Mouse (Mus musculus): ENCODE results near the gene Vps11.
"Not testable (repeated sequence)": the region's sequence is repeated elsewhere in the genome, so short reads cannot be mapped to it uniquely, and the experiment has no call there.

The Vps11 gene

DNA sequence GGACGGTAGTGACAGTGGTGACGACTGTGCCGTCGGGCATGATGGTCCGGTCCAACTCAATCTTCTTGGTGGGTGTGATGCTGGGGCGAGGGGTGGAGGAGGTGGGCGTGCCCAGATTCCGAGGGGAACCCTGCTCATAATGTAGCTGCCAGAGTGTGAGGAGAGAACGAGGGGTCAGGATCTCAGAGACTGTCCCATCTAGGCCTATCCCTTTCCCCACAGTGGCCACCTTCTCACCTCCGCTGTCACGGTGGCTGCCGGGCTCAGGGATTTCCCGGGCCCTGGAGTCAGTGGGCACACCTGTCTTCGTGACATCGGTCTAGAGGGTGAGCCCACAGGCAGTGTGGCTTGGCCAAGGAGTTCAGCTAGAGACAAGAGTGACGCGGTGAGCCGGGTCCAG, 46.6 kb downstream of the Vps11 start:
- DNase-seq (ENCODE audit: low read depth, low spot score), result no peak

DNA sequence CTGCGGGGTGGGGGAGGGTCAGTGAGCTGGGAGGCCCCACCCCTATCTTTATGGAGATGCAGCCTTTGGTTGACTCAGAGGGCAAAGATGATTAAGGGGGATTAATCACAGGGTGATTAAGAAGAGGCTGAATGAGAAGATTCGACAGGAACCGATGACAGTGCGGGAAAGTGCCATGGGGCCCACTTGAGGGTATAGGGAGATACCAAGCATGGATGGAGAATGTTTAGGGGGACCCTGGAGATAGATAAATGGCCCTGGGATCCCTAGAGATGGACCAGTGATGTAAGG, 47.3 kb downstream of the Vps11 start:
- no peak for DNase-seq (ENCODE audit: low read depth, low spot score)

DNA sequence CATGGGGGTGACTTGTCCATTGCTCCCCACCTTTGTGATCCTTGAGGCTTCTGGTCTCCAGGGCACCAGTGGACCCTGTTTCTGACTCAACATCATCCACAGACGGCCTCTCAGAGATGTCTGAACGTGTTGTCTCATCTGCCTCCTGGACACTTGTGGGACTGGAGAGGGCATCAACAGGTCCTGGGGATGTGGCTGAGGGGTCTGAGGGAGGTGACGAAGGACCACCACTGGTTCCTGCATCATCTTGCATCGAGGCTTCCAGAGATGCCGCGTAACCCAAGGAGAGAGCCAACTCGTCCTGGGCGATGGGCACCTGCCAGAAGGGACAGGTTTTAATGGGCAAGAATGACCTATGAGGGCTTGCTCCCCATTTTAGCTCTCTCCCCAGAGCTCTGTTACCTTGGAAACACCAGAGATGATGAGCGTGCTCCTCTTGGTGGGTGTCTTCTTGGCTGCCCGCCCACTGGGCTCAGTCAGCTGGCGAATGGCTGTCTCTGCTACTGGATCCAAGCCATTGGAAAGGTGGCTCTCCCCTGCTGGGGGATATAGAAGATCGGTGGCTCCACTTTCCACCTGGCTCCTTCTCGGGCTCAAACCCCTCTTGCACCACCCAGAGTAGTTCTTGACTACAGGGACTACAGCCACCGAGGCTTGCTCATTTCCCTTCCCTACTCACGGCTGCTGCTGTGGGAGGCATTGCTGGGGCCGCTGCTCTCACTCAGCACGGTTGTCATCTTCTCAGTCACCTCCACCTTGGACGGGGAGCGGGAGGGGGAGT, 47.8 kb downstream of the Vps11 start:
- DNase-seq (ENCODE audit: low read depth, low spot score), result no peak

DNA sequence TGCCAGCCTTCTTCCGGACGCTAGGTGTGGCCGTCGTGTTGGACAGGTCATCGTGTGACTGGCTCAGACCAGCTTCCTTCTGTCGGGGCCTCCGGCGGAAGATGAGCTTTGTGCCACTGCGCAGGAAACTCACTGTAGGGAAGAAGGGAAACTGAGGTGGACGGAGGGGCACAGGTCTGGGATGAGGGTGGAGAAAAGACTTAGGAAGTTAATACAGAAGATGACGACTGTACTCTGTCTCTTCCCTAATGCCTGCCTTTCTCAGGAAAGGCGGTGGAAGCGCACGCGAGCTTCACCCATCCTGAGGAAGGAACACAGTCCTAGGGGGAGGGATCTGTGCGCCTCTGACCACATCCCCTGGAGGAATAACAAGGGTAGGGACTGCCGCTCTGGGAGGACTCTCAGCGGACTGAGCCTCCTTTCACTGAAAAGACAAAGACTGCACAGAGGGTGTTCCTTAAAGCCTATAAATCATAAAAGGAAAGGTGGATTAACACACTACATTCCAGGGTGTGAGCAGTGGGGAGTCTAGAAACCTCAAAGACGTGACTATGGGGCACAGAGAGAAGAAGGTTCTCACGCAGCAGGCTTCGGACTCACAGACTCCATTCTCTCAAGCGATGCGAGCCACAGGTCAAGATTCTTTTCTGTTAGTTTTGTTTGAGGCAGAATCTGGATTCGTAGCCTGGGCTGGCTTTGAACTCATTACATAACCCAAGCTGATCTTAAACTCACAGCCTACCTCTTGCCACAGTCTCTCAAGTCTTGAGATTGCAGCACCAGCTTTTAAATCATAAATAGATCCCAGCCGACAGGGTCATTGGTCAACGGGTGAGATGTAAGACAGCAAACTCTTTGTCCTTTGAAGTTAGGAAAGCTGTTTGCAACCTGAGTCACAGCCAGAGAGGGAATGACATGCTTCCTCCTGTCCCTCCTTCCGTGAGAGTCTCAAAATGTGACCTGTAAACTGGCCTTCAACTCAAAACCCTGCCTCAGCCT, 50.0 kb downstream of the Vps11 start:
- no peak for DNase-seq (ENCODE audit: low read depth, low spot score)

DNA sequence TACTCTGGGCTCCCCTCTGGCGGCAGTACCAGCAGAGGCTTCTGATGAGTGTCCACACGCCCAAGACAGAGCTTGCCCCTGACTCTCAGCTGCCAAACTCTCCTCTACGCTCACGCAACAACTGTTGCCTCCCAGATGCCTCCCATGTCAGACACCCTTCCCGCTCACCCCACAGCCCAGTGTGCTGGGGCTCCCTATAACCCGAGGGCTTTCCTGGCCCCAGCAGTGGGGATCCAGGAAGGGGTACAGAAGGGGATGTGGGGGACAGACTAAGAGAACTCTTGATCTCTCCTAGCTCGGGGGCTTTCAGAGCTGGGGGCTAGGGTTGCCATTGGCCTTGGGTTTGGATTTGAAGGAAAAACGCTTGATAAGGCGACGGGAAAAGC, 50.7 kb downstream of the Vps11 start:
- no peak for DNase-seq (ENCODE audit: low read depth, low spot score)

DNA sequence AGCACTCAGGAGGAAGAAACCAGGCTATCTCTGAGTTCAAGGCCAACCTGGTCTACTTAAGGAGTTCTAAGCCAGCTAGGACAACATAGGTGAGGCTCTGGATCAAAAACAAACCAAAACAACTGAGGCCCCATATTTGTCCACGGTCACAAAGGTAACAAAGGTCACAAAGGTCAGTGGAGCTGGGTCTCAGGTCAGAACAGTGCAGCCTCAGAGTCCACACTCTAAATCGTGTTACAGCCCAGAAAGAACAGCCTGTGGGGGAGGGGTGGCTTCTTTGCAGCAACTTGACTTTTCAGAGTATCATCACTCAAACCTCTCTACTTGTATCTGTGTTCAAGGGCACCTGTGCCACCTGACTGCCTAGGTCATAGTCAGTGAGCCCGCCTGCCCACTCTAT, 51.7 kb downstream of the Vps11 start:
- no peak for DNase-seq (ENCODE audit: low read depth, low spot score)

DNA sequence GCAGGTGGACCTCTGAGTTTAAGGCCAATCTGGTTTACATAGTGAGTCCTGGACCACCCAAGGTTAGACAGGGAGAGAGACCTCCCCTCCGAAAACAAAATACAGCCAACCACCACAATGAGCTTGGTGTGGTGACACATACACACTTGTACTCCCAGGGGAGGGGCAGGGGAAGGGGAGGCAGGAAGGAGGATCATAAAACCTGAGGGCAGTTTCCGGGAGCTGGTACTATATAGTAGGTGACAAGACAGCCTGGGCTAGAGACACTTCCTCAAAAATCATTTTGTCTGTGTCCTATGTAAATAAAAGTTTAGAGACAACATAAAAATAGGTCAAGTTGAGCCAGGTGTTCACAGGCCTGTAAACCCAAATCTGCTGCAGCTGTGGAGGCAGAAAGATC, 54.2 kb downstream of the Vps11 start:
- no peak for DNase-seq (ENCODE audit: low read depth, low spot score)

DNA sequence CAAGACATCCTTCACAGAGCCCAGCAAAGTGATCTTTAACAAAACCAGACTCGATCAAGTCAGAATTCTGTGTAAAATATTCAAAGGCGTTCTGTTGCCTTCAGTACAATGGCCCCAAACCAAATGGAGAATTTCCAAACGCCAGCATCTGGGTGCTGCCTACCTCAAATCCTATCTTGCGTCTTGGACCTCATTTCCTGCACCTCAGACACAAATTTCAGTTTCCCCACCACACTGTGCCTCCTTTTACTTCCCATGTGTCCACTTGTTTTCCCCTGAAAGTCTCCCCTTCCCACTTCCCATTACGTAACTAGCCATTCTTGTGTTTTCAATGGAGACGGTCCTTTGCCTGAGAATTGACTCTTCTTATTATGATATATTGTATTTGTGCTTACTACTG, 54.9 kb downstream of the Vps11 start:
- DNase-seq (ENCODE audit: low read depth, low spot score), result no peak

DNA sequence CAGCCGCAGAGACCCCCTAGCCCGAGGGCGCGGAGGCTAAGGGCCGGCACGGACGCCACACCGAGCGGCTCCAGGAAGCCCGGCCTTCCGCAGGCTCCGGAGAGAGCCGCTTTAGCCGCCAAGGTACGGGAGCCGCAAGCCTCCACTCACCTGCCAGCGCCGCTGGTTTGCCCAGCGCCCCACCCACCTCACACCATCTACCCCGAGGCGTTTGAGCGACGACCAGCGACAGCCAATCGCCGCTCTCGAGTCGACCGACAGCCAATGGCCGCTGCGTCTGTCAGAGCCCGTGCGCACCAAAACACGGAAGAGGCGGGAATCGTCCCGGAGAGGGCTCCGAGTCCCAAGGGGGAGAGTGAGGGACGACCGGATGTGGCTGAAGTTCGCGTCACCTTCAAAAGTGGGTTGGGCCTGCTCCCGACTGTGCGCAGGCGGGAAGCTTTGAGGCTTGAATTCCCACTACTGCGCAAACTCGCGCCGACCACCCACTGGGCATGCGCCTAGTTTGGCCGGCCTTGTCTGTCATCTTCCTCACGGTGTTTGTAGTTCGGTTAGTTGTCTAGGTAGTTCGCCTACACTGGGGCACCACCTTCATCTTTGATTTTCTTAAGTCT, 55.9 kb downstream of the Vps11 start, which contains the start of gene Hinfp:
TSS of gene Hinfp (minus strand) at position 206 of the 614 bp plus-strand sequence.
- peak; percentile 99 for DNase-seq (ENCODE audit: low read depth, low spot score)

DNA sequence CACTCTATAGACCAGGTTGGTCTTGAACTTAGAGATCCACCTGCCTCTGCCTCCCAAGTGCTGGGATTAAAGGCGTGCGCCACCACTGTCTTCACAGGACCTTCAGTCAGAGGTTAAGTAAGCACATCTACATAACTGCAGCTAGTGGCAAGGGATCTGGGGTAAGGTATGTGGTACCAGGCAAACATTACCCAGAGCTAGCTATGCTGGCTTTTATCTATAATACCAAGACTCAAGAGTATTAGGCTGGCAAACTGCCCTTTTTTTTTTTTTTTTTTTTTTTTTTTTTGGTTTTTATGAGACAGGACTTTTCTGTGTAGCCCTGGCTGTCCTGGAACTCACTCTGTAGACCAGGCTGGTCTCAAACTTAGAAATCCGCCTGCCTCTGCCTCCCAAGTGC, 61.5 kb downstream of the Vps11 start:
- not testable (repeated sequence) for DNase-seq (ENCODE audit: low read depth, low spot score)

Measured in CD4-positive, CD25-positive, alpha-beta regulatory T cell, adult 2 months (primary cell).